Comparison of ENCODE assay signal across 14 mouse cellular contexts in the genomic region with DNA sequence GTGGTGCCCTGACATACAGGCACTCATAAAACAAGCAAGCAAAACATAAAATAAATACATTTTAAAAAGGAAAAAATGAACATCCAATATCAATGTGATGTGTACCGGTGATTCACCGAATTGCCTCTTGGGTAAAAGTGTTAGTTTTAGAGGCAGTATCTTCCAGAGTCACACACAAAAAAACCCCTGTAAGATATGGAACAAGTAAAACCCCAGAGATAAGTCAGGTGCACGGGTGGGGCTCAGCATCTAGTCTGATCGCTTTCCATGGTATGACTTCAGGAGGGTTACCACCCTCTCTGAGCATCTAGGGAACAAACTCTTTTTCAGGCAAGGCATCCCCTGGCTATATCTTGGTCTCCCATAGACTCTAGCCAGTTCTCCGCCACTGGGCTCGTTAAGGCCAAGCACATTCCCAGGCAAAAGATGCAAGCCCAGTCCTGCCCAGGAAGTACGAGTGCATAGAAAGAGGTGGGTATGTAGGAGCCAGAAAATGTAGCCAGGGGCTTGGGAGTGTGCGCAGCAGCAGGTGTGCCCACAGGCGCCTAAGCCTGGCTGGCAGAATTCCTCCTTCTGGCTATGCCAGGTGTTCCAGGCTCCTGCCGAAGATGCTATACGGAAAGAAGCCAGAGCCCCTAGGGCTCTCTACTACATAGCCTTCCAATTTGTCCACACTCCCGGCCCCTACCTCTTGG. TPM values are rescaled to one million over a fixed set of nuclear protein-coding genes. Genes with fewer than 3 reads are reported as not detected.
A peak's percentile ranks its signal among the peaks of the same experiment; 100 is the strongest.
DNase-seq lines count a peak whose midpoint lies in the region; ATAC-seq and TF ChIP-seq lines count a peak whose summit lies in the region.
"Had no signal": no experiment of that assay in that cellular context is flagged by ENCODE, and none has a peak within 500 bp of the region (broad histone marks: within the 10 kb centered on the region; RNA-seq: fewer than 3 reads in every experiment).

No protein-coding gene starts in this region.

- H3K36me3 ChIP-seq in hindbrain, embryonic 14.5 days (replicated peaks; ENCODE audit: control insufficient read depth, insufficient read depth) = peaks cover 36% of the 10 kb centered on the region
- H3K36me3 ChIP-seq in midbrain, postnatal 0 days (ENCODE audit: insufficient read depth, low read length) = peaks cover 24% of the 10 kb centered on the region
- H3K36me3 ChIP-seq: liver, embryonic 15.5 days had no signal

- peaks cover 46% of the 10 kb centered on the region for H3K4me1 ChIP-seq in hindbrain, embryonic 14.5 days (replicated peaks; ENCODE audit: control insufficient read depth, insufficient read depth, low read length)
- H3K4me1 ChIP-seq in midbrain, postnatal 0 days (ENCODE audit: insufficient read depth, low read length) = peaks cover 17% of the 10 kb centered on the region
- peaks cover 24% of the 10 kb centered on the region for H3K4me1 ChIP-seq in lung, adult 2 months (ENCODE audit: control insufficient read depth, insufficient read depth, low read length)

- H3K9me3 ChIP-seq in hindbrain, embryonic 14.5 days (ENCODE audit: control insufficient read depth, low read length) = no peaks in the 10 kb centered on the region
- H3K9me3 ChIP-seq in midbrain, postnatal 0 days (ENCODE audit: low read length) = no peaks in the 10 kb centered on the region
- H3K9me3 ChIP-seq: embryonic facial prominence, embryonic 15.5 days; liver, embryonic 15.5 days had no signal

- H3K4me3 ChIP-seq in layer of hippocampus, adult 2 months = peak overlapping the region; percentile 72; the same call in 1 of the 2 replicates
- 0 out of 2 replicates have a peak overlapping the region, but pooled peaks have one; percentile 73 for H3K4me3 ChIP-seq in hindbrain, embryonic 14.5 days (replicated peaks; ENCODE audit: low read length)
- H3K4me3 ChIP-seq in midbrain, postnatal 0 days (ENCODE audit: low read depth, low read length) = no peak overlapping the region
- no peak overlapping the region for H3K4me3 ChIP-seq in lung, adult 2 months (replicated peaks; ENCODE audit: extremely low read depth, low read depth, low read length)
- H3K4me3 ChIP-seq: liver, embryonic 15.5 days had no signal

- 84% methylated on average over 12 of the region's 12 CpGs for WGBS in hindbrain, embryonic 14.5 days
- WGBS in midbrain, postnatal 0 days = 79% methylated on average over 12 of the region's 12 CpGs
- WGBS in lung, adult 2 months = 87% methylated on average over 12 of the region's 12 CpGs

- H3K27ac ChIP-seq in layer of hippocampus, adult 2 months = peak overlapping the region; percentile 91
- H3K27ac ChIP-seq in hindbrain, embryonic 14.5 days = 0 out of 2 replicates have a peak overlapping the region, but pooled peaks have one; percentile 14
- no peak overlapping the region for H3K27ac ChIP-seq in midbrain, postnatal 0 days (ENCODE audit: low read depth, low read length)
- H3K27ac ChIP-seq: liver, embryonic 15.5 days had no signal

- TF ChIP-seq POLR2A in lung, adult 2 months (IDR thresholded peaks at IDR 0.05; ENCODE audit: borderline replicate concordance, extremely low read depth, low read depth, low read length) = no peak

- TF ChIP-seq CTCF in layer of hippocampus, adult 2 months (conservative IDR thresholded peaks at IDR 0.05) = no peak
- TF ChIP-seq CTCF in midbrain, postnatal 0 days (IDR thresholded peaks at IDR 0.05) = no peak
- no peak for TF ChIP-seq CTCF in lung, adult 2 months (IDR thresholded peaks at IDR 0.05; ENCODE audit: insufficient read depth, low read length)

- H3K27me3 ChIP-seq in hindbrain, embryonic 14.5 days (ENCODE audit: control insufficient read depth, insufficient read depth, low read length) = no peaks in the 10 kb centered on the region
- no peaks in the 10 kb centered on the region for H3K27me3 ChIP-seq in midbrain, postnatal 0 days (ENCODE audit: insufficient read depth, low read length)
- H3K27me3 ChIP-seq: embryonic facial prominence, embryonic 15.5 days had no signal

- no peak for DNase-seq in layer of hippocampus, adult 2 months (ENCODE audit: low spot score in 2 of 2)
- DNase-seq in layer of hippocampus, postnatal 14 days (ENCODE audit: low spot score in 2 of 2) = no peak
- DNase-seq in cerebellum, adult 9-11 months = peak; percentile 80
- DNase-seq in hindbrain, embryonic 14.5 days (ENCODE audit: low spot score) = no peak
- peak; percentile 41 for DNase-seq in midbrain, postnatal 0 days (ENCODE audit: low spot score)
- no peak for DNase-seq in adrenal gland, postnatal 14 days
- DNase-seq in lung, adult 2 months = no peak
- DNase-seq in right cerebral cortex, postnatal 14 days = no peak

- no peak for ATAC-seq in hindbrain, embryonic 14.5 days (ENCODE audit: low FRiP score)
- no peak for ATAC-seq in midbrain, postnatal 0 days (ENCODE audit: low FRiP score)
- ATAC-seq: CD4-positive, CD25-positive, alpha-beta regulatory T cell, adult 4 months had no signal

- peak overlapping the region; percentile 87; the same call in 1 of the 2 replicates for H3K9ac ChIP-seq in hindbrain, embryonic 14.5 days
- no peak overlapping the region for H3K9ac ChIP-seq in midbrain, postnatal 0 days (replicated peaks; ENCODE audit: low read length, poor library complexity, severe bottlenecking)
- H3K9ac ChIP-seq: embryonic facial prominence, embryonic 15.5 days; liver, embryonic 15.5 days had no signal

- peak overlapping the region; percentile 93 for H3K4me2 ChIP-seq in hindbrain, embryonic 14.5 days (replicated peaks)
- peak overlapping the region; percentile 88; the same call in 1 of the 2 replicates for H3K4me2 ChIP-seq in midbrain, postnatal 0 days (ENCODE audit: low read depth, low read length, poor library complexity, severe bottlenecking)
- H3K4me2 ChIP-seq: liver, embryonic 15.5 days had no signal

RNA-seq across cellular contexts. Expression of a gene that starts 15.9 kb away (rescaled TPM):
- 10 to 100 TPM; 71.8 to 86.4 TPM for total RNA-seq in layer of hippocampus, adult 2 months (2021)
- total RNA-seq in layer of hippocampus, postnatal 14 days (2021) = 10 to 100 TPM; 98.3 to 98.6 TPM
- polyA plus RNA-seq in hindbrain, embryonic 14.5 days (2014; fragmentation: Nextera tagmentation; extraction: Ambion mirVana) = 41.9 and 46.4 TPM in 2 replicates
- total RNA-seq in midbrain, postnatal 0 days (2014; rRNA removed) = 140 and 154 TPM in 2 replicates
- polyA plus RNA-seq in midbrain, postnatal 0 days (2015; fragmentation: Nextera tagmentation; extraction: Ambion mirVana) = 34.8 and 41.0 TPM in 2 replicates
- 45.1 and 60.5 TPM in 2 replicates for total RNA-seq in adrenal gland, postnatal 14 days (2021)
- 87.6 and 93.5 TPM in 2 replicates for polyA plus RNA-seq in lung, adult 2 months (2012; rRNA removed)

RNA-seq across cellular contexts. Expression of a gene that starts 46.1 kb away (rescaled TPM):
- under 1 TPM in 1 of 2 experiments, not detected in 1; 0.18 TPM for total RNA-seq in layer of hippocampus, adult 2 months (2021)
- not detected for total RNA-seq in layer of hippocampus, postnatal 14 days (2021)
- not detected in 2 replicates for polyA plus RNA-seq in hindbrain, embryonic 14.5 days (2014; fragmentation: Nextera tagmentation; extraction: Ambion mirVana)
- not detected in 2 replicates for total RNA-seq in midbrain, postnatal 0 days (2014; rRNA removed)
- not detected in 2 replicates for polyA plus RNA-seq in midbrain, postnatal 0 days (2015; fragmentation: Nextera tagmentation; extraction: Ambion mirVana)
- total RNA-seq in adrenal gland, postnatal 14 days (2021) = not detected in 2 replicates
- polyA plus RNA-seq in lung, adult 2 months (2012; rRNA removed) = not detected in 2 replicates
- total RNA-seq: gastrocnemius, postnatal 4 days had no signal
- polyA plus RNA-seq: CD4-positive, CD25-positive, alpha-beta regulatory T cell, adult 4 months; embryonic facial prominence, embryonic 15.5 days; intestine, embryonic 14.5 days; liver, embryonic 15.5 days; testis, adult 2 months had no signal

RNA-seq across cellular contexts. Expression of a gene that starts 48.6 kb away (rescaled TPM):
- 100 to 1,000 TPM in 1 of 2 experiments, 10 to 100 TPM in 1; 100.0 to 103 TPM for total RNA-seq in layer of hippocampus, adult 2 months (2021)
- 100 to 1,000 TPM; 102 to 109 TPM for total RNA-seq in layer of hippocampus, postnatal 14 days (2021)
- polyA plus RNA-seq in hindbrain, embryonic 14.5 days (2014; fragmentation: Nextera tagmentation; extraction: Ambion mirVana) = 148 and 169 TPM in 2 replicates
- total RNA-seq in midbrain, postnatal 0 days (2014; rRNA removed) = 93.7 and 108 TPM in 2 replicates
- 102 and 106 TPM in 2 replicates for polyA plus RNA-seq in midbrain, postnatal 0 days (2015; fragmentation: Nextera tagmentation; extraction: Ambion mirVana)
- total RNA-seq in adrenal gland, postnatal 14 days (2021) = 160 and 166 TPM in 2 replicates
- polyA plus RNA-seq in lung, adult 2 months (2012; rRNA removed) = 26.6 and 40.8 TPM in 2 replicates

RNA-seq across cellular contexts. Expression of a gene that starts 48.6 kb away (rescaled TPM):
- total RNA-seq in layer of hippocampus, adult 2 months (2021) = 10 to 100 TPM; 73.9 to 84.9 TPM
- 10 to 100 TPM; 74.9 to 88.5 TPM for total RNA-seq in layer of hippocampus, postnatal 14 days (2021)
- 141 and 158 TPM in 2 replicates for polyA plus RNA-seq in hindbrain, embryonic 14.5 days (2014; fragmentation: Nextera tagmentation; extraction: Ambion mirVana)
- 64.8 and 72.1 TPM in 2 replicates for total RNA-seq in midbrain, postnatal 0 days (2014; rRNA removed)
- polyA plus RNA-seq in midbrain, postnatal 0 days (2015; fragmentation: Nextera tagmentation; extraction: Ambion mirVana) = 151 and 170 TPM in 2 replicates
- total RNA-seq in adrenal gland, postnatal 14 days (2021) = 72.1 and 82.3 TPM in 2 replicates
- polyA plus RNA-seq in lung, adult 2 months (2012; rRNA removed) = 38.9 and 67.5 TPM in 2 replicates

Comparison
In these comparisons a context has a peak if more than half of its experiments do, and no peak if none do; other contexts are left out.
1. DNase-seq: peak in cerebellum, adult 9-11 months (single experiment) and midbrain, postnatal 0 days (single experiment); none in layer of hippocampus, adult 2 months (0 of 2), layer of hippocampus, postnatal 14 days (0 of 2), hindbrain, embryonic 14.5 days (single experiment), adrenal gland, postnatal 14 days (single experiment), lung, adult 2 months (single experiment) and right cerebral cortex, postnatal 14 days (single experiment).
2. H3K4me3 ChIP-seq: peak in layer of hippocampus, adult 2 months (single experiment) and hindbrain, embryonic 14.5 days (single experiment); none in midbrain, postnatal 0 days (single experiment) and lung, adult 2 months (single experiment).